Mouse (Mus musculus) hindbrain, embryonic 11.5 days (tissue): Measurements from ENCODE around the gene Capn3. TPM values are rescaled to one million over a fixed set of nuclear protein-coding genes. Genes with fewer than 3 reads are reported as not detected.

Experiments
- ATAC-seq: fragments of 200-750 bp; cut with Nextera tagmentation; 2 replicates; pipeline ENCODE4 v1.8.0; 2017; ENCODE audit warnings: mild to moderate bottlenecking, moderate TSS enrichment, moderate library complexity; ENCODE audit not compliant: low FRiP score
- DNase-seq: peaks from one replicate; pipeline ENCODE4 v3.0.0-alpha.2; 2015; ENCODE audit warnings: low spot score
- H3K27ac ChIP-seq: fragments of 300-500 bp; sonication (generic); 2 replicates; pipeline ENCODE4 v1.5.1; 2014; ENCODE audit warnings: mild to moderate bottlenecking, low read depth, low read length
- H3K27me3 ChIP-seq: fragments of 300-500 bp; sonication (generic); 2 replicates; pipeline ENCODE4 v1.6.1; 2014; ENCODE audit warnings: mild to moderate bottlenecking, low read length, moderate library complexity, mixed read lengths; ENCODE audit not compliant: control insufficient read depth, insufficient read depth
- H3K36me3 ChIP-seq: fragments of 300-500 bp; sonication (generic); 2 replicates; pipeline ENCODE4 v1.6.1; 2014; ENCODE audit warnings: mild to moderate bottlenecking, low read length, moderate library complexity, mixed read lengths; ENCODE audit not compliant: control insufficient read depth, insufficient read depth
- H3K4me1 ChIP-seq: fragments of 300-500 bp; sonication (generic); replicated peaks from 2 replicates; pipeline ENCODE4 v1.6.1; 2014; ENCODE audit warnings: low read length, mixed read lengths; ENCODE audit not compliant: control insufficient read depth, insufficient read depth
- H3K4me2 ChIP-seq: fragments of 300-500 bp; sonication (generic); replicated peaks from 2 replicates; pipeline ENCODE4 v1.6.1; 2014; ENCODE audit warnings: mild to moderate bottlenecking, low read depth, low read length
- H3K4me3 ChIP-seq: fragments of 300-500 bp; sonication (generic); 2 replicates; pipeline ENCODE4 v1.5.1; 2014; ENCODE audit warnings: low read depth, low read length
- H3K9ac ChIP-seq: fragments of 300-500 bp; sonication (generic); 2 replicates; pipeline ENCODE4 v1.6.1; 2014; ENCODE audit warnings: low read depth, low read length
- H3K9me3 ChIP-seq: fragments of 300-500 bp; sonication (generic); 2 replicates; pipeline ENCODE4 v1.6.1; 2016; ENCODE audit warnings: low read length; ENCODE audit not compliant: control insufficient read depth
- WGBS: fragments of 180-500 bp; shearing (Covaris S2); extraction: QIAGEN DNeasy Blood & Tissue Kit; methylation state at CpG from one replicate; pipeline ENCODE4 v1.1.7; 2014; 5-methylcytosine and 5-hydroxymethylcytosine counted together
- polyA plus RNA-seq: library from polyadenylated mRNA; unstranded; fragments of >200 nt; fragmentation: Nextera tagmentation; extraction: Ambion mirVana; gene quantifications from 2 replicates; pipeline ENCODE4 v1.2.1, GENCODE M21; 2014

The Capn3 gene
- polyA plus RNA-seq, 1 experiment from 2014 or later: 1.6 TPM

DNA sequence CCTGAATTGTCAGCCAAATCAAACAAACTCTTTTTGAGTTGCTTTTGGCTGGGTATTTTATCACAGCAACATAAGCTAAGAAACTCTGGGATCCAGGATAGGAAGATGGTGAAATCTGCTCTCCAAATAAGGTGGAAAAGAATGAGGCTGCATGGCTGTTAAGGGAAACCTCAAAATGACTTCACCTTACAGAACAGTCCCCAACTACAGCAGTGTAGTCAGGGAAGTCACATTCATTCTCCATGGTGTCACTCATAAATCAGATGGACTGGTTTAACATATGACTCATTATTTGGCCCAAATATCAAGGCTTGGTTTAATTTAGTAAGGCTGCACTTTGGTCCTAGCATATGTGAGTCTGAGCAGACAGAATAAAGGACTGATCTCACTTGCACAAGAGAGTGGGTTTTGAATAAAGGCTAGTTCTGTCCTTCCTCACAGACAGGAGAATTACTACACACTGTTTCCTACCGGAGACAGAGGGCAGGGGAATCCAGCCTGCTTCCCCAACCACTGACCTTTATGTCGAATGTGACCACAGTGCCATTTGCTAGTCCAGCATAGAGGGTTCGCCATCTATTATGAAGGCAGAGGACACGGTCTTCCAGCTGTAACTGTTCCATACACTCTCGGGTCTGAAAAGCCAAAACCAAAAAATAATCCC is 62.9 kb downstream of the Capn3 start:
- DNase-seq (no peak), ATAC-seq (no peak)
- Histone ChIP-seq H3K9me3 (no peaks in the 10 kb centered on the region), H3K27ac (no peak overlapping the region), H3K4me2 (no peak overlapping the region), H3K27me3 (no peaks in the 10 kb centered on the region), H3K4me3 (no peak overlapping the region), H3K4me1 (no peaks in the 10 kb centered on the region), H3K9ac (no peak overlapping the region), H3K36me3 (peaks cover 12% of the 10 kb centered on the region)
- WGBS: 89% methylated on average over 5 of the region's 5 CpGs

DNA sequence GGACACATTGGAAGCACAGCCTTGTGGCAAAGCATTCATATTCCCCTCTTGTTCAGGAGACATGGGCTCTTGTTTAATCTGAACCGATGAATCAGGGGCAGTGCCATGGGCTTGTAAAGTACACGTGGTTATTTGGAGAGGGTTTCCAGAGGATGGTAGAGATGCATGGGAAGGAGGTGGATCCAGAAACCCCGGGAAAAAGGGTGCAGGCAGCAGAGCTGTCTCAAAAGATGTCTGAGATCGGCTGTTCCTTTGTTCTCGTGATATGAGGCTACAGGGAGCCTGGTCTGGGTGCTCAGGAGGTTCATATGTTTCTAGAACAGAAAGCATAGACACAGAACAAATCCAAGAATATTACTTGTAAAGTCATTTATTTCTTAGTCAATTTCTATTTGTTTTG is 71.0 kb downstream of the Capn3 start:
- Histone ChIP-seq H3K9me3 (no peaks in the 10 kb centered on the region), H3K4me1 (no peaks in the 10 kb centered on the region), H3K4me2 (no peak overlapping the region), H3K27me3 (no peaks in the 10 kb centered on the region), H3K9ac (no peak overlapping the region), H3K27ac (no peak overlapping the region), H3K4me3 (no peak overlapping the region), H3K36me3 (peaks cover 14% of the 10 kb centered on the region)
- no peak for DNase-seq
- no peak for ATAC-seq
- 89% methylated on average over 5 of the region's 5 CpGs for WGBS

DNA sequence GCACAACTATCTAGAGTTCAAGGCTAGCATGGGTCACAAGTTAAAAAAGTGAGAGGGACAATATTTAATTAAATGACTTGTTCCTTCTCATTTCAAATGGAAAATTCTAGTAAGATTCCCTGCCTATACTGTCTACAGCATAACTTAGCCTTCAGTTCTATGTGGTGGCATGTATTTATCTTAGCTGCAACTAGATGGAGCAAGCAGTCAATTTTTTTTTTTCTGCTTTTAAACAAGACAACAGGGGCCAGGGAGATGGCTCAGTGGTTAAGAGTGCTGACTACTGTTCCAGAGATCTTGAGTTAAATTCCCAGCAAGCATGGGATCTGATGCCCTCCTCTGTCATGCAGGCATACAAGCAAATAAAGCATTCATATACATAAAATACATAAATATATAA is 73.7 kb downstream of the Capn3 start:
- Histone ChIP-seq H3K4me3 (no peak overlapping the region), H3K9me3 (no peaks in the 10 kb centered on the region), H3K4me1 (no peaks in the 10 kb centered on the region), H3K36me3 (peaks cover 4% of the 10 kb centered on the region), H3K27me3 (no peaks in the 10 kb centered on the region), H3K9ac (no peak overlapping the region), H3K27ac (no peak overlapping the region), H3K4me2 (no peak overlapping the region)
- no peak for ATAC-seq
- DNase-seq: no peak

DNA sequence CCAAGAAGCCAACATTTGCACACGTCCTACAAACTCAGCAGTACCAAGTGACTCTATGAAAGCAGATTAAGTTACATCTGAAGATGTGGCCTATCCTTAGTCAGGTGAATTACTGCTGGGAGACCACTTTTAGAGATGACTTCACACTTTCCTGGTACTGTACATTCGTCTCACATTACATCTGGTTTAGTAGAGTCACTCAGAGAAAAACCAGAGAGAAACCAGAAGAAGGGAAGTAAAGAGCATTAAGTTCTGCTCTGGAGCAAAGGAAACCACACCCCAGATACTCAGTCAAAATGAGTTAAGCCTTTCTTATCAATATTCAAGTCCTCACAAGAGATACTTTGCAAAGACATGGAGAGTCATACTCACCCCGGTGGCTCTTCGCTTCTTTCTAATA is 75.4 kb downstream of the Capn3 start:
- DNase-seq (no peak), ATAC-seq (no peak)
- no peaks in the 10 kb centered on the region for H3K27me3 ChIP-seq
- H3K27ac ChIP-seq: no peak overlapping the region
- H3K4me1 ChIP-seq: no peaks in the 10 kb centered on the region
- H3K9me3 ChIP-seq: no peaks in the 10 kb centered on the region
- no peak overlapping the region for H3K4me2 ChIP-seq
- no peak overlapping the region for H3K4me3 ChIP-seq
- WGBS: 98% methylated on average over 4 of the region's 4 CpGs
- peaks cover 2% of the 10 kb centered on the region; the same call in 1 of the 2 replicates for H3K36me3 ChIP-seq
- H3K9ac ChIP-seq: no peak overlapping the region

DNA sequence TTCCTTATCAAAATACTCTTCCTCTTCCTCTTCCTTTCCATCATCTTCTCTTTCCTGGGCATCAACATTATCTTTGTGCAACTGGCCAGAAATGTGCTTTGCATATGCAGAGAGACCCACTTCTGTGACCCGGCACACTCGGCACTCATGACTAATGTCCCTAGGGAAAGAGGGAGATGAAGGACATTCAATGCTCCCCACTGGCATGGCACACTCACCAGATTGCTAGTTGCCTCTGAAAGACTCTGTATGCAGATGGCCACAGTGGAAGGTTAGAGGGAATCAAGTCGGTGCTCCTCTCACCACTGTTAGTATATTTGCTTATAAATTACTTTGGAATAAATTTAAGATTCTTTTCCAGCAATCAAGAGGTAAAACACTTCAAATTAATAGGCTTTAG is 83.5 kb downstream of the Capn3 start:
- H3K9ac ChIP-seq: no peak overlapping the region
- no peaks in the 10 kb centered on the region for H3K4me1 ChIP-seq
- WGBS: 68% methylated on average over 3 of the region's 3 CpGs
- no peak overlapping the region for H3K4me3 ChIP-seq
- no peaks in the 10 kb centered on the region for H3K9me3 ChIP-seq
- no peaks in the 10 kb centered on the region for H3K27me3 ChIP-seq
- no peak for DNase-seq
- no peak overlapping the region for H3K4me2 ChIP-seq
- 0 out of 2 replicates have a peak overlapping the region, but pooled peaks have one; percentile 1 for H3K27ac ChIP-seq
- peaks cover 3% of the 10 kb centered on the region for H3K36me3 ChIP-seq
- peak; percentile 67; the same call in 1 of the 2 replicates for ATAC-seq

DNA sequence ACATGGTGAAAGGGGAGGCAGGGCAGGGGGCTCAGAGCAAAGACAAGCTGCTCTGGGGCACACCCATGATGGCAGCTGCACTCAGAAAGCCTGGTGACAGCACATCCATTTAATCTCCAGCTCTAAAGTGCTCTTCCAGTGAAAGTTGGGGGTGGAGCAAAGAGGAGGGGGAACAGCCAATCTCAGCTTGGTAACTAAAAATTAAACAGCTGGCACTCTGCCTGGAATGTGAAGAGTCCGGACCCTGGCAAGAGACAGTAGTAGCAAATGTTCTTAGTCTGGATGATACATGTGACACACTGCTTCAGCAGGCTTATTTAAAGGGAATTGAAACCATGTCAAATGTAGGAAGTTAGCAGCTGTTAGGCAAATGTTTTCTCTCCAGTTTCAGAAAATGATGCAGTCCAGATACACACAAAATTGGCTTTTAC is 84.0 kb downstream of the Capn3 start:
- peaks cover 3% of the 10 kb centered on the region for H3K36me3 ChIP-seq
- no peak overlapping the region for H3K9ac ChIP-seq
- no peak overlapping the region for H3K4me3 ChIP-seq
- DNase-seq (peak; percentile 31), ATAC-seq (peak; percentile 71)
- no peaks in the 10 kb centered on the region for H3K4me1 ChIP-seq
- H3K9me3 ChIP-seq: no peaks in the 10 kb centered on the region
- H3K4me2 ChIP-seq: no peak overlapping the region
- 52% methylated on average over 1 of the region's 1 CpGs for WGBS
- H3K27me3 ChIP-seq: no peaks in the 10 kb centered on the region
- H3K27ac ChIP-seq: 0 out of 2 replicates have a peak overlapping the region, but pooled peaks have one; percentile 1

DNA sequence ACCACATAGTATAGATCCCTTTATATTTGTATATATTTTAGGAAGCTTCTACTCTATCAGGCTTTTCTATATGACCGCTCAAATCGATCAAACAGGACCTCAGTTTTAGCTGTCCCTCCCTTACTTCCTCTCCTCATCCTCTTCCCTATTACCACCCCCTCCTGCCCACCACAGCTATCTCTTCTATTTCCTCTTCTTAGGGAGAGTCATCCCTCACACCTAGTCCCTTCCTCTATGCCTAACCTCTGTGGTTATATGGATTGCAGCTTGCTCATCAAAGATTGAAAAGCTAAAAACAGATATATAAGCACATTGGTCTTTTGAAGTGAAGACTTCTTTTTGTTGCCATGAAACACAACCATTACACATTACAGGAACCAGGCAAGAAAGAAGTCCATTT is 88.9 kb downstream of the Capn3 start:
- Histone ChIP-seq H3K4me1 (no peaks in the 10 kb centered on the region), H3K4me2 (no peak overlapping the region), H3K4me3 (no peak overlapping the region), H3K9ac (no peak overlapping the region), H3K27ac (no peak overlapping the region), H3K9me3 (no peaks in the 10 kb centered on the region), H3K27me3 (no peaks in the 10 kb centered on the region), H3K36me3 (peaks cover 3% of the 10 kb centered on the region; the same call in 1 of the 2 replicates)
- ATAC-seq: no peak
- DNase-seq: no peak
- WGBS: 100% methylated on average over 2 of the region's 2 CpGs

Other genes with a start within 250 kb of the Capn3 start
- gene Pla2g4e, start 210.7 kb upstream of the Capn3 start, polyA plus RNA-seq: 0.11 and 0.31 TPM in 2 replicates
- 0.09 TPM in 1 of 2 replicates, not detected in the other for gene Pla2g4d, start 166.8 kb upstream of the Capn3 start, polyA plus RNA-seq
- gene Pla2g4f, start 141.9 kb upstream of the Capn3 start, polyA plus RNA-seq: not detected in 2 replicates
- gene Vps39, start 102.9 kb upstream of the Capn3 start, polyA plus RNA-seq: 35.4 and 39.1 TPM in 2 replicates
- 8.8 and 9.2 TPM in 2 replicates for gene Ganc, start 52.1 kb upstream of the Capn3 start, polyA plus RNA-seq
- gene Tmem87a, start 51.9 kb upstream of the Capn3 start, polyA plus RNA-seq: 11.9 and 17.0 TPM in 2 replicates
- 59.8 and 72.6 TPM in 2 replicates for gene Zfp106, start 107.8 kb downstream of the Capn3 start, polyA plus RNA-seq
- 47.3 and 55.3 TPM in 2 replicates for gene Snap23, start 111.7 kb downstream of the Capn3 start, polyA plus RNA-seq
- 36.0 and 40.6 TPM in 2 replicates for gene Haus2, start 153.4 kb downstream of the Capn3 start, polyA plus RNA-seq
- gene Lrrc57, start 153.5 kb downstream of the Capn3 start, polyA plus RNA-seq: 34.0 and 39.3 TPM in 2 replicates
- gene Stard9, start 173.1 kb downstream of the Capn3 start, polyA plus RNA-seq: 3.5 and 6.4 TPM in 2 replicates